Mouse (Mus musculus): ENCODE results near the gene Sox6. TPM values are rescaled to one million over a fixed set of nuclear protein-coding genes. Genes with fewer than 3 reads are reported as not detected.

Sox6 gene
- total and polyA plus RNA-seq, 3 experiments: 0.09 to 1.3 (median 0.90) TPM

GRCm38 (mm10) chr7:115463367-115463766 lies 575.2 kb downstream of the Sox6 start:
- no peak for DNase-seq (ENCODE audit: extremely low read depth)
- Histone ChIP-seq H3K36me3 (replicated peaks in 1 of 2; ENCODE audit: control insufficient read depth in 1 of 2, insufficient read depth in 1 of 2, low read length in 1 of 2) (no peaks in the 10 kb centered on the region), H3K79me2 (replicated peaks; ENCODE audit: control insufficient read depth, extremely low read depth, insufficient read depth, poor library complexity, severe bottlenecking) (no peaks in the 10 kb centered on the region), H3K9me3 (replicated peaks; ENCODE audit: low read length) (peaks cover 4% of the 10 kb centered on the region), H3K9ac (ENCODE audit: insufficient read depth, low read depth) (no peak overlapping the region), H3K4me2 (ENCODE audit: insufficient read depth, low read depth, poor library complexity, severe bottlenecking) (no peak overlapping the region), H3K27ac (ENCODE audit: insufficient read depth, low read depth) (no peak overlapping the region), H3K27me3 (replicated peaks) (no peaks in the 10 kb centered on the region), H3K4me3 (replicated peaks in 1 of 3; ENCODE audit: low read depth in 2 of 3, low read length in 2 of 3, poor library complexity in 1 of 3) (no peak overlapping the region), H3K4me1 (ENCODE audit: control insufficient read depth in 1 of 2, insufficient read depth in 2 of 2) (peaks cover 0 to 4% of the 10 kb centered on the region in 2 experiments; a peak in 1 of 4 replicates)
- dilution Hi-C loops (cut with MboI; ENCODE audit: extremely low pct_ligation_motif_present, extremely low pct_unique_long_range_greater_than_20kb, low sequenced_read_pairs): no loop called here
- in situ Hi-C loops (cut with MboI; ENCODE audit: low pct_ligation_motif_present, low pct_unique_long_range_greater_than_20kb, low sequenced_read_pairs): no loop called here
- TF ChIP-seq KAT2A (IDR thresholded peaks at IDR 0.05; ENCODE audit: insufficient replicate concordance, low read length): no peak
- no peak for TF ChIP-seq SMC3 (IDR thresholded peaks at IDR 0.05; ENCODE audit: low read depth, low read length)
- TF ChIP-seq SIN3A (IDR thresholded peaks at IDR 0.05; ENCODE audit: low read length): no peak
- no peak for TF ChIP-seq MXI1 (IDR thresholded peaks at IDR 0.05; ENCODE audit: low read depth, low read length)
- TF ChIP-seq TBP (conservative IDR thresholded peaks at IDR 0.05; ENCODE audit: low read depth, low read length): no peak
- TF ChIP-seq BHLHE40 (IDR thresholded peaks at IDR 0.05; ENCODE audit: low read depth, low read length): no peak
- no peak for TF ChIP-seq RAD21 (IDR thresholded peaks at IDR 0.05; ENCODE audit: low read depth, low read length)
- no peak for TF ChIP-seq ZC3H11A (IDR thresholded peaks at IDR 0.05; ENCODE audit: low read depth, low read length)
- TF ChIP-seq ZMIZ1 (IDR thresholded peaks at IDR 0.05; ENCODE audit: low read depth, low read length): no peak
- no peak for TF ChIP-seq MAZ (IDR thresholded peaks at IDR 0.05; ENCODE audit: low read depth, low read length)
- no peak for TF ChIP-seq MAX (IDR thresholded peaks at IDR 0.05; ENCODE audit: low read length)
- TF ChIP-seq TCF12 (IDR thresholded peaks at IDR 0.05; ENCODE audit: low read depth, low read length): no peak
- no peak for TF ChIP-seq ZKSCAN1 (IDR thresholded peaks at IDR 0.05; ENCODE audit: borderline replicate concordance, low read depth, low read length)
- no peak for TF ChIP-seq MAFK (IDR thresholded peaks at IDR 0.05; ENCODE audit: insufficient replicate concordance, low read length)
- no peak for TF ChIP-seq NRF1 (IDR thresholded peaks at IDR 0.05; ENCODE audit: low read depth, low read length)
- TF ChIP-seq JUN (IDR thresholded peaks at IDR 0.05; ENCODE audit: insufficient read depth, low read depth, low read length): no peak
- TF ChIP-seq MEF2A (IDR thresholded peaks at IDR 0.05; ENCODE audit: borderline replicate concordance, low read depth, low read length): no peak
- no peak for TF ChIP-seq RCOR1 (conservative IDR thresholded peaks at IDR 0.05; ENCODE audit: low read depth, low read length)
- TF ChIP-seq JUND (conservative IDR thresholded peaks at IDR 0.05; ENCODE audit: low read depth, low read length): no peak
- TF ChIP-seq POLR2A (IDR thresholded peaks at IDR 0.05; ENCODE audit: low read depth, low read length): no peak

DNA sequence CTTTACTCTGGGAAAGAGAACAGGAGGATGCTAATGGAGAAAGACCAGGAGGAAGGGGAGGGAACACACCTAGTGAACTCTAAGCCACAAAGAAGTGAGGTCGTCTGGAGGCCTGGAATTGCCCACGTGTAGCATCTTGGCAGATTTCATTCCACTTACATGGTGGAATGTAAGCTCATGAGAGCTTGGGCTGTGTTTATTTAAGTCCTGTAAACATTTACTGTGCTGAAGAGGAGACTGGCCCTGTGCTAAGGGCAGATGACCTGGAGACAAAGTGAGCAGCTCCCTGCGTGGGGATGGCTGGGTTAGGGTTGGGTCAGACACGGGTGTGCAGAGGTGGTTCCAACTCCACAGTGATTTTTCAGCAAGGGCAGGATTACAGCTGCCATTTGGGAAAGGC lies 576.3 kb downstream of the Sox6 start:
- dilution Hi-C loops (cut with MboI; ENCODE audit: extremely low pct_ligation_motif_present, extremely low pct_unique_long_range_greater_than_20kb, low sequenced_read_pairs) (no loop called here), in situ Hi-C loops (cut with MboI; ENCODE audit: low pct_ligation_motif_present, low pct_unique_long_range_greater_than_20kb, low sequenced_read_pairs) (no loop called here)
- Histone ChIP-seq H3K9me3 (replicated peaks; ENCODE audit: low read length) (peaks cover 4% of the 10 kb centered on the region), H3K27ac (ENCODE audit: insufficient read depth, low read depth) (no peak overlapping the region), H3K79me2 (replicated peaks; ENCODE audit: control insufficient read depth, extremely low read depth, insufficient read depth, poor library complexity, severe bottlenecking) (no peaks in the 10 kb centered on the region), H3K9ac (ENCODE audit: insufficient read depth, low read depth) (no peak overlapping the region), H3K36me3 (replicated peaks in 1 of 2; ENCODE audit: control insufficient read depth in 1 of 2, insufficient read depth in 1 of 2, low read length in 1 of 2) (no peaks in the 10 kb centered on the region), H3K4me1 (ENCODE audit: control insufficient read depth in 1 of 2, insufficient read depth in 2 of 2) (peaks cover 0 to 4% of the 10 kb centered on the region in 2 experiments; a peak in 1 of 4 replicates), H3K4me3 (replicated peaks in 1 of 3; ENCODE audit: low read depth in 2 of 3, low read length in 2 of 3, poor library complexity in 1 of 3) (no peak overlapping the region), H3K4me2 (ENCODE audit: insufficient read depth, low read depth, poor library complexity, severe bottlenecking) (no peak overlapping the region), H3K27me3 (replicated peaks) (no peaks in the 10 kb centered on the region)
- TF ChIP-seq MAX (IDR thresholded peaks at IDR 0.05; ENCODE audit: low read length): no peak
- no peak for TF ChIP-seq MYC (IDR thresholded peaks at IDR 0.05; ENCODE audit: low read depth, low read length)
- no peak for TF ChIP-seq ZKSCAN1 (IDR thresholded peaks at IDR 0.05; ENCODE audit: borderline replicate concordance, low read depth, low read length)
- DNase-seq (ENCODE audit: extremely low read depth): no peak
